Mouse (Mus musculus) embryonic fibroblast, embryonic 13.5 days (primary cell): Measurements from ENCODE around the gene Ypel5.

Source experiments
- CTCF ChIP-seq: IDR thresholded peaks from 2 replicates; pipeline ENCODE4 v1.5.1; 2011; ENCODE audit warnings: mild to moderate bottlenecking, control low read depth, low read length, moderate library complexity, borderline replicate concordance; ENCODE audit not compliant: insufficient read depth
- POLR2A ChIP-seq: IDR thresholded peaks from 2 replicates; pipeline ENCODE4 v1.6.1; 2011; ENCODE audit warnings: low read depth, mild to moderate bottlenecking, control low read depth, low read length, moderate library complexity

- TF ChIP-seq CTCF, result no peak
- no peak for TF ChIP-seq POLR2A
These were observed 61.7 kb downstream of the Ypel5 start for GRCm38 (mm10) chr17:72897961-72898360.
